Mouse (Mus musculus): ENCODE data around the gene Akr1a1. TPM values are rescaled to one million over a fixed set of nuclear protein-coding genes. Genes with fewer than 3 reads are reported as not detected.

Akr1a1 gene
- polyA plus RNA-seq, 1 experiment from 2014 or later, result 762 TPM

GRCm38 (mm10) chr4:116653228-116653627 is 1.7 kb upstream of the Akr1a1 start:
- H3K4me2 ChIP-seq (ENCODE audit: low read depth, low read length), result no peak overlapping the region
- H3K4me1 ChIP-seq (ENCODE audit: control insufficient read depth, insufficient read depth, low read length), result peaks cover 7% of the 10 kb centered on the region
- no peak overlapping the region for H3K27ac ChIP-seq (replicated peaks; ENCODE audit: low read depth, low read length)
- DNase-seq (ENCODE audit: low spot score), result no peak
- ATAC-seq (ENCODE audit: low read depth), result no peak
- H3K9ac ChIP-seq (ENCODE audit: low read depth, low read length), result no peak overlapping the region
- WGBS, result 89% methylated on average over 6 of the region's 6 CpGs
- H3K9me3 ChIP-seq (ENCODE audit: control insufficient read depth, low read length), result no peaks in the 10 kb centered on the region
- H3K36me3 ChIP-seq (ENCODE audit: control insufficient read depth, insufficient read depth, low read length), result peaks cover 14% of the 10 kb centered on the region
- no peaks in the 10 kb centered on the region for H3K27me3 ChIP-seq (replicated peaks; ENCODE audit: control insufficient read depth, insufficient read depth, low read length)
- no peak overlapping the region for H3K4me3 ChIP-seq (ENCODE audit: low read depth, low read length)

- Histone ChIP-seq H3K36me3 (ENCODE audit: control insufficient read depth, insufficient read depth, low read length) (peaks cover 28% of the 10 kb centered on the region), H3K4me3 (ENCODE audit: low read depth, low read length) (peak overlapping the region; percentile 79), H3K9ac (ENCODE audit: low read depth, low read length) (peak overlapping the region; percentile 89), H3K27ac (replicated peaks; ENCODE audit: low read depth, low read length) (peak overlapping the region; percentile 92), H3K4me1 (ENCODE audit: control insufficient read depth, insufficient read depth, low read length) (peaks cover 9% of the 10 kb centered on the region), H3K4me2 (ENCODE audit: low read depth, low read length) (peak overlapping the region; percentile 55), H3K9me3 (ENCODE audit: control insufficient read depth, low read length) (no peaks in the 10 kb centered on the region), H3K27me3 (replicated peaks; ENCODE audit: control insufficient read depth, insufficient read depth, low read length) (no peaks in the 10 kb centered on the region)
- 9% methylated on average over 6 of the region's 6 CpGs for WGBS
- no peak for DNase-seq (ENCODE audit: low spot score)
- ATAC-seq (ENCODE audit: low read depth), result peak; percentile 7; the same call in 1 of the 2 replicates
These were observed 286 bp upstream of the Akr1a1 start for GRCm38 (mm10) chr4:116651797-116652135.

DNA sequence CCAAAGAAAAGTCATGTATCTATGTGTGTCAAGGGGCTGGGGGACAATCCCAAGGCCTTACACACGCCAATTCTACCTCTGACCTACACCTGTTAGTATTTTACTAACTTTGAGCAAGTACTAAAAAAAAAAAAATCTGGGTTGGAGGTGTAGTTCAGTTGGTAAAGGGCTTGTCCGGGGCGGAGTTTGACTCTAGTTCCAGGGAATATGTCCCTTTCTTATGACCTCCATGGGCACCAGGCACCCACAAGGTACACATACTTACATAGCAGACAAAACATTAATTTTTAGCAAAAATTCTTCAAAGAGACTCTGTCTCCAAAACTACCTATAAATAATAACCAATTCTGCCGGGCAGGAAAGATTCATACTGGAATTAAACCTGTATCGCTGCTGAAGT is 1.1 kb downstream of the Akr1a1 start:
- no peak for ATAC-seq (ENCODE audit: low read depth)
- H3K36me3 ChIP-seq (ENCODE audit: control insufficient read depth, insufficient read depth, low read length), result peaks cover 39% of the 10 kb centered on the region
- peak overlapping the region; percentile 79 for H3K4me3 ChIP-seq (ENCODE audit: low read depth, low read length)
- DNase-seq (ENCODE audit: low spot score), result no peak
- no peaks in the 10 kb centered on the region for H3K9me3 ChIP-seq (ENCODE audit: control insufficient read depth, low read length)
- WGBS, result 27% methylated on average over 5 of the region's 5 CpGs
- H3K27me3 ChIP-seq (replicated peaks; ENCODE audit: control insufficient read depth, insufficient read depth, low read length), result no peaks in the 10 kb centered on the region
- peak overlapping the region; percentile 89 for H3K9ac ChIP-seq (ENCODE audit: low read depth, low read length)
- peaks cover 9% of the 10 kb centered on the region for H3K4me1 ChIP-seq (ENCODE audit: control insufficient read depth, insufficient read depth, low read length)
- H3K4me2 ChIP-seq (ENCODE audit: low read depth, low read length), result peak overlapping the region; percentile 90
- peak overlapping the region; percentile 92 for H3K27ac ChIP-seq (replicated peaks; ENCODE audit: low read depth, low read length)

GRCm38 (mm10) chr4:116649411-116649810 is 2.1 kb downstream of the Akr1a1 start:
- Histone ChIP-seq H3K4me3 (ENCODE audit: low read depth, low read length) (peak overlapping the region; percentile 79; the same call in 1 of the 2 replicates), H3K9me3 (ENCODE audit: control insufficient read depth, low read length) (no peaks in the 10 kb centered on the region), H3K9ac (ENCODE audit: low read depth, low read length) (no peak overlapping the region), H3K4me2 (ENCODE audit: low read depth, low read length) (peak overlapping the region; percentile 90), H3K27ac (replicated peaks; ENCODE audit: low read depth, low read length) (no peak overlapping the region), H3K4me1 (ENCODE audit: control insufficient read depth, insufficient read depth, low read length) (peaks cover 9% of the 10 kb centered on the region), H3K36me3 (ENCODE audit: control insufficient read depth, insufficient read depth, low read length) (peaks cover 48% of the 10 kb centered on the region), H3K27me3 (replicated peaks; ENCODE audit: control insufficient read depth, insufficient read depth, low read length) (no peaks in the 10 kb centered on the region)
- WGBS, result 97% methylated on average over 2 of the region's 2 CpGs
- no peak for DNase-seq (ENCODE audit: low spot score)
- no peak for ATAC-seq (ENCODE audit: low read depth)

DNA sequence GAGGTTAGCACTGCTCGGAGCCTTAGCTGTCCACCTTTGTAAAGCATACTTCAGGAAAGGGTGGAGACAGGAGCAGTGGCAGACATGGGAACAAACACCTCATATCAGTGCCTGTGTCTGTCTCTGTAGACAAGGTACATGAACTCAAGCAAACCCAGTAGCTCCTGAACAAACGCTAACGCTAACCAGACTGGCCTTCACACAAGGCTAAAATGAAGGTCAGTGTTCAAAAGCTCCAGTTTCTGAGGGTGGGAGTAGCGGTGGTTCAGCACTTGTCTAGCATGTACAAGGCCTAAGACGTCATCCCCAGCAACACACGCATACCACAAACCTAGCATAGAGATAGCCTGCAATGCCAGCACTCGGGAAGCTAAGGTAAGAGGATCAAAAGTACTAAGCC is 5.9 kb downstream of the Akr1a1 start:
- DNase-seq (ENCODE audit: low spot score) (no peak), ATAC-seq (ENCODE audit: low read depth) (no peak)
- H3K9ac ChIP-seq (ENCODE audit: low read depth, low read length), result no peak overlapping the region
- H3K36me3 ChIP-seq (ENCODE audit: control insufficient read depth, insufficient read depth, low read length), result peaks cover 83% of the 10 kb centered on the region
- no peaks in the 10 kb centered on the region for H3K9me3 ChIP-seq (ENCODE audit: control insufficient read depth, low read length)
- no peaks in the 10 kb centered on the region for H3K27me3 ChIP-seq (replicated peaks; ENCODE audit: control insufficient read depth, insufficient read depth, low read length)
- H3K4me2 ChIP-seq (ENCODE audit: low read depth, low read length), result no peak overlapping the region
- no peak overlapping the region for H3K4me3 ChIP-seq (ENCODE audit: low read depth, low read length)
- WGBS, result 87% methylated on average over 7 of the region's 7 CpGs
- peaks cover 9% of the 10 kb centered on the region for H3K4me1 ChIP-seq (ENCODE audit: control insufficient read depth, insufficient read depth, low read length)
- H3K27ac ChIP-seq (replicated peaks; ENCODE audit: low read depth, low read length), result no peak overlapping the region

DNA sequence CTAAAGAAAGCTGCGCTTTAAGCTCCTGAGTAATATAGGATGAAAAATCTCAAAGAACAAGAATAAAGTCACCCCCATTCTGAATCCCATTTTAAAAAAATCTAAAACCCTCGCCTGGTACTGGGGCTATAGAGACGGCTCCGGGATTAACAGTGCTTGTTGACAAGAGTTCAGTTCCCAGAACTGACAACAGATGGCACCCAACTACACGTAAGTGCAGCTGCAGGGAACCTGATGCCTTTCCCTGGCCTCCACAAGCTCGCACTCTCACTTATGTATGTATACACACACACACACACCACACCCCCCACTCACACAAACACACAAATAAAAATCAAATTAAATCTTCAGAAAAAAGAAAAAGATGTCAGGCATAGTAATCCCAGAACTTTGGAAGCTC is 7.2 kb downstream of the Akr1a1 start:
- peak; percentile 80 for DNase-seq (ENCODE audit: low spot score)
- 62% methylated on average over 6 of the region's 6 CpGs for WGBS
- H3K27me3 ChIP-seq (replicated peaks; ENCODE audit: control insufficient read depth, insufficient read depth, low read length), result no peaks in the 10 kb centered on the region

GRCm38 (mm10) chr4:116642071-116642470 is 9.4 kb downstream of the Akr1a1 start:
- H3K27ac ChIP-seq (replicated peaks; ENCODE audit: low read depth, low read length), result no peak overlapping the region
- H3K4me1 ChIP-seq (ENCODE audit: control insufficient read depth, insufficient read depth, low read length), result no peaks in the 10 kb centered on the region
- WGBS, result 94% methylated on average over 1 of the region's 1 CpGs
- H3K36me3 ChIP-seq (ENCODE audit: control insufficient read depth, insufficient read depth, low read length), result peaks cover 88% of the 10 kb centered on the region
- DNase-seq (ENCODE audit: low spot score), result no peak
- no peaks in the 10 kb centered on the region for H3K9me3 ChIP-seq (ENCODE audit: control insufficient read depth, low read length)
- no peak for ATAC-seq (ENCODE audit: low read depth)
- no peaks in the 10 kb centered on the region for H3K27me3 ChIP-seq (replicated peaks; ENCODE audit: control insufficient read depth, insufficient read depth, low read length)
- H3K9ac ChIP-seq (ENCODE audit: low read depth, low read length), result no peak overlapping the region
- no peak overlapping the region for H3K4me3 ChIP-seq (ENCODE audit: low read depth, low read length)
- no peak overlapping the region for H3K4me2 ChIP-seq (ENCODE audit: low read depth, low read length)

More for the DNA sequence above, 7.2 kb downstream of the Akr1a1 start:
- H3K9ac ChIP-seq (ENCODE audit: low read depth, low read length), result no peak overlapping the region
- H3K36me3 ChIP-seq (ENCODE audit: control insufficient read depth, insufficient read depth, low read length), result peaks cover 88% of the 10 kb centered on the region
- no peak overlapping the region for H3K4me3 ChIP-seq (ENCODE audit: low read depth, low read length)
- peaks cover 3% of the 10 kb centered on the region; the same call in 1 of the 2 replicates for H3K4me1 ChIP-seq (ENCODE audit: control insufficient read depth, insufficient read depth, low read length)
- no peak overlapping the region for H3K27ac ChIP-seq (replicated peaks; ENCODE audit: low read depth, low read length)
- ATAC-seq (ENCODE audit: low read depth), result peak; percentile 50; the same call in 1 of the 2 replicates
- no peak overlapping the region for H3K4me2 ChIP-seq (ENCODE audit: low read depth, low read length)
- H3K9me3 ChIP-seq (ENCODE audit: control insufficient read depth, low read length), result no peaks in the 10 kb centered on the region

DNA sequence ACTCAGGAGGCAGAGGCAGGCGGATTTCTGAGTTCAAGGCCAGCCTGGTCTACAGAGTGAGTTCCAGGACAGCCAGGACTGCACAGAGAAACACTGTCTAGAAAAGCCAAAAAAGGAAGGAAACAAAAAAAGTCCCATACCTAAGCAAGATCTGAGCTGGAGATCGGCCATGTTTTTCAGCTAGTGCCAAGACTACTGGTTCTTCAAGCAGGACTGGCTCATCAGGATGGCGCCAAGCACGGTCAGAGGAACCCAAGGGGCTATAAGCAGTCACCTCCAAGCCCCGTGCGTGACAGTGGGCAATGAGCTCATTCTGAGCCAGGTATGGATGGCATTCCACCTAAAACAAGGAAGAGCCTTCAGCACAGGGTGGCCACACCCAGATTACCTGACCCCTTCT is 12.7 kb downstream of the Akr1a1 start:
- no peak overlapping the region for H3K9ac ChIP-seq (ENCODE audit: low read depth, low read length)
- ATAC-seq (ENCODE audit: low read depth), result no peak
- no peak overlapping the region for H3K4me2 ChIP-seq (ENCODE audit: low read depth, low read length)
- no peaks in the 10 kb centered on the region for H3K9me3 ChIP-seq (ENCODE audit: control insufficient read depth, low read length)
- no peaks in the 10 kb centered on the region for H3K27me3 ChIP-seq (replicated peaks; ENCODE audit: control insufficient read depth, insufficient read depth, low read length)
- H3K4me3 ChIP-seq (ENCODE audit: low read depth, low read length), result no peak overlapping the region
- 96% methylated on average over 6 of the region's 6 CpGs for WGBS
- DNase-seq (ENCODE audit: low spot score), result no peak
- H3K36me3 ChIP-seq (ENCODE audit: control insufficient read depth, insufficient read depth, low read length), result peaks cover 94% of the 10 kb centered on the region
- no peak overlapping the region for H3K27ac ChIP-seq (replicated peaks; ENCODE audit: low read depth, low read length)
- H3K4me1 ChIP-seq (ENCODE audit: control insufficient read depth, insufficient read depth, low read length), result no peaks in the 10 kb centered on the region

- DNase-seq (ENCODE audit: low spot score), result no peak
- no peaks in the 10 kb centered on the region for H3K27me3 ChIP-seq (replicated peaks; ENCODE audit: control insufficient read depth, insufficient read depth, low read length)
- H3K36me3 ChIP-seq (ENCODE audit: control insufficient read depth, insufficient read depth, low read length), result peaks cover 60% of the 10 kb centered on the region
- H3K27ac ChIP-seq (replicated peaks; ENCODE audit: low read depth, low read length), result no peak overlapping the region
- no peak overlapping the region for H3K4me2 ChIP-seq (ENCODE audit: low read depth, low read length)
- no peak overlapping the region for H3K9ac ChIP-seq (ENCODE audit: low read depth, low read length)
- H3K9me3 ChIP-seq (ENCODE audit: control insufficient read depth, low read length), result no peaks in the 10 kb centered on the region
- H3K4me1 ChIP-seq (ENCODE audit: control insufficient read depth, insufficient read depth, low read length), result no peaks in the 10 kb centered on the region
- ATAC-seq (ENCODE audit: low read depth), result no peak
- 86% methylated on average over 1 of the region's 1 CpGs for WGBS
- no peak overlapping the region for H3K4me3 ChIP-seq (ENCODE audit: low read depth, low read length)
These were observed 16.3 kb downstream of the Akr1a1 start for GRCm38 (mm10) chr4:116635197-116635596.

Measured in embryonic facial prominence, embryonic 14.5 days (tissue).